Mouse (Mus musculus): ENCODE measurements at regions not wholly inside any gene's neighbourhood (a gene's known extent, or its start where the extent isn't known, plus 50 kb on each side); places are given as distances from the start of the nearest gene placed in this dataset.

- Histone ChIP-seq H3K27ac (ENCODE audit: insufficient read depth, low read length) (no peak overlapping the region), H3K9me3 (replicated peaks; ENCODE audit: control insufficient read depth, insufficient read depth, low read length, poor library complexity, severe bottlenecking) (0 out of 2 replicates have a peak, but pooled peaks cover 6% of the 10 kb centered on the region), H3K36me3 (ENCODE audit: control insufficient read depth, insufficient read depth, low read length, poor library complexity, severe bottlenecking) (no peaks in the 10 kb centered on the region), H3K4me1 (ENCODE audit: control insufficient read depth, insufficient read depth, low read length) (peaks cover 5% of the 10 kb centered on the region), H3K27me3 (ENCODE audit: control insufficient read depth, insufficient read depth, low read length, poor library complexity, severe bottlenecking) (no peaks in the 10 kb centered on the region), H3K4me3 (ENCODE audit: low read depth, low read length) (no peak overlapping the region), H3K9ac (ENCODE audit: low read depth, poor library complexity, severe bottlenecking) (no peak overlapping the region)
- no peak for TF ChIP-seq CTCF (IDR thresholded peaks at IDR 0.05; ENCODE audit: low read depth, low read length)
Measured at GRCm38 (mm10) chr4:124052387-124052786, 134.6 kb upstream of the 4930535I16Rik start.

- peaks cover 5% of the 10 kb centered on the region for H3K4me1 ChIP-seq (ENCODE audit: control insufficient read depth, insufficient read depth, low read length)
- no peak overlapping the region for H3K9ac ChIP-seq (ENCODE audit: low read depth, poor library complexity, severe bottlenecking)
- 0 out of 2 replicates have a peak, but pooled peaks cover 6% of the 10 kb centered on the region for H3K9me3 ChIP-seq (replicated peaks; ENCODE audit: control insufficient read depth, insufficient read depth, low read length, poor library complexity, severe bottlenecking)
- TF ChIP-seq POLR2A (IDR thresholded peaks at IDR 0.05; ENCODE audit: insufficient read depth, low read length) (no peak), EP300 (IDR thresholded peaks at IDR 0.05; ENCODE audit: insufficient read depth, low read depth, low read length) (no peak), CTCF (IDR thresholded peaks at IDR 0.05; ENCODE audit: low read depth, low read length) (no peak)
- H3K36me3 ChIP-seq (ENCODE audit: control insufficient read depth, insufficient read depth, low read length, poor library complexity, severe bottlenecking): no peaks in the 10 kb centered on the region
- no peaks in the 10 kb centered on the region for H3K27me3 ChIP-seq (ENCODE audit: control insufficient read depth, insufficient read depth, low read length, poor library complexity, severe bottlenecking)
- H3K4me3 ChIP-seq (ENCODE audit: low read depth, low read length): no peak overlapping the region
- no peak overlapping the region for H3K27ac ChIP-seq (ENCODE audit: insufficient read depth, low read length)
Measured at GRCm38 (mm10) chr4:124048348-124048831, 130.6 kb upstream of the 4930535I16Rik start.

GRCm38 (mm10) chr4:124047898-124048297 is 130.1 kb upstream of the 4930535I16Rik start:
- Histone ChIP-seq H3K27ac (ENCODE audit: insufficient read depth, low read length) (no peak overlapping the region), H3K9ac (ENCODE audit: low read depth, poor library complexity, severe bottlenecking) (no peak overlapping the region), H3K36me3 (ENCODE audit: control insufficient read depth, insufficient read depth, low read length, poor library complexity, severe bottlenecking) (no peaks in the 10 kb centered on the region), H3K4me1 (ENCODE audit: control insufficient read depth, insufficient read depth, low read length) (peaks cover 5% of the 10 kb centered on the region), H3K9me3 (replicated peaks; ENCODE audit: control insufficient read depth, insufficient read depth, low read length, poor library complexity, severe bottlenecking) (0 out of 2 replicates have a peak, but pooled peaks cover 6% of the 10 kb centered on the region), H3K27me3 (ENCODE audit: control insufficient read depth, insufficient read depth, low read length, poor library complexity, severe bottlenecking) (no peaks in the 10 kb centered on the region), H3K4me3 (ENCODE audit: low read depth, low read length) (no peak overlapping the region)
- TF ChIP-seq CTCF (IDR thresholded peaks at IDR 0.05; ENCODE audit: low read depth, low read length) (no peak), EP300 (IDR thresholded peaks at IDR 0.05; ENCODE audit: insufficient read depth, low read depth, low read length) (no peak), POLR2A (IDR thresholded peaks at IDR 0.05; ENCODE audit: insufficient read depth, low read length) (no peak)

GRCm38 (mm10) chr4:124036483-124036882 is 118.7 kb upstream of the 4930535I16Rik start:
- Histone ChIP-seq H3K9me3 (replicated peaks; ENCODE audit: control insufficient read depth, insufficient read depth, low read length, poor library complexity, severe bottlenecking) (no peaks in the 10 kb centered on the region), H3K4me1 (ENCODE audit: control insufficient read depth, insufficient read depth, low read length) (peaks cover 3% of the 10 kb centered on the region), H3K9ac (ENCODE audit: low read depth, poor library complexity, severe bottlenecking) (no peak overlapping the region), H3K27me3 (ENCODE audit: control insufficient read depth, insufficient read depth, low read length, poor library complexity, severe bottlenecking) (no peaks in the 10 kb centered on the region; the same call in 1 of the 2 replicates), H3K27ac (ENCODE audit: insufficient read depth, low read length) (no peak overlapping the region), H3K4me3 (ENCODE audit: low read depth, low read length) (no peak overlapping the region), H3K36me3 (ENCODE audit: control insufficient read depth, insufficient read depth, low read length, poor library complexity, severe bottlenecking) (no peaks in the 10 kb centered on the region)
- no peak for TF ChIP-seq CTCF (IDR thresholded peaks at IDR 0.05; ENCODE audit: low read depth, low read length)
- TF ChIP-seq POLR2A (IDR thresholded peaks at IDR 0.05; ENCODE audit: insufficient read depth, low read length): no peak
- TF ChIP-seq EP300 (IDR thresholded peaks at IDR 0.05; ENCODE audit: insufficient read depth, low read depth, low read length): 0 out of 2 replicates have a peak, but pooled peaks have one; percentile 47

DNA sequence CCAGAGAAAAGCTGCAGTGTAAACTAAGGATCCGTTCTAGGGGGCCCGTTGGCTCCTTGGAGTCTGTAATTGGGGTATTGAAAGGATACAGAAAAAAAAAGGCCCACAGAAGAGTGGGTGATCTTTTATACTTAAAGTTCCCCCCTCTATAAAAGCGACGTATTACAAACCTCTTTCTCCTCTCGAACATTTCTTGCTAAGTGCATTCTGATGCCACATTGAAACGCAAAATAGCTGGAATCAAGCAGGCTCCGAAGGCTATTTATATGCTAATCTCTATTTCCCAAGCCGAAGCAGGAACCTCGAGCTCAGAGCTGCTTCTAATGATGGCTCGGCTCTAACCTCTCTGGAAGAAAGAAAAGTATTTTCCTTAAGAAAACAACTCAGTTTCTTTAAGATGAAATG is 117.8 kb upstream of the 4930535I16Rik start:
- no peaks in the 10 kb centered on the region for H3K27me3 ChIP-seq (ENCODE audit: control insufficient read depth, insufficient read depth, low read length, poor library complexity, severe bottlenecking)
- peaks cover 3% of the 10 kb centered on the region for H3K4me1 ChIP-seq (ENCODE audit: control insufficient read depth, insufficient read depth, low read length)
- H3K9me3 ChIP-seq (replicated peaks; ENCODE audit: control insufficient read depth, insufficient read depth, low read length, poor library complexity, severe bottlenecking): no peaks in the 10 kb centered on the region
- no peak for TF ChIP-seq EP300 (IDR thresholded peaks at IDR 0.05; ENCODE audit: insufficient read depth, low read depth, low read length)
- no peak for TF ChIP-seq POLR2A (IDR thresholded peaks at IDR 0.05; ENCODE audit: insufficient read depth, low read length)
- TF ChIP-seq CTCF (IDR thresholded peaks at IDR 0.05; ENCODE audit: low read depth, low read length): no peak
- no peak overlapping the region for H3K27ac ChIP-seq (ENCODE audit: insufficient read depth, low read length)
- no peak overlapping the region for H3K9ac ChIP-seq (ENCODE audit: low read depth, poor library complexity, severe bottlenecking)
- H3K36me3 ChIP-seq (ENCODE audit: control insufficient read depth, insufficient read depth, low read length, poor library complexity, severe bottlenecking): no peaks in the 10 kb centered on the region
- H3K4me3 ChIP-seq (ENCODE audit: low read depth, low read length): no peak overlapping the region

- peaks cover 3% of the 10 kb centered on the region for H3K4me1 ChIP-seq (ENCODE audit: control insufficient read depth, insufficient read depth, low read length)
- no peaks in the 10 kb centered on the region for H3K27me3 ChIP-seq (ENCODE audit: control insufficient read depth, insufficient read depth, low read length, poor library complexity, severe bottlenecking)
- no peak overlapping the region for H3K9ac ChIP-seq (ENCODE audit: low read depth, poor library complexity, severe bottlenecking)
- H3K4me3 ChIP-seq (ENCODE audit: low read depth, low read length): no peak overlapping the region
- H3K9me3 ChIP-seq (replicated peaks; ENCODE audit: control insufficient read depth, insufficient read depth, low read length, poor library complexity, severe bottlenecking): no peaks in the 10 kb centered on the region
- TF ChIP-seq POLR2A (IDR thresholded peaks at IDR 0.05; ENCODE audit: insufficient read depth, low read length) (no peak), EP300 (IDR thresholded peaks at IDR 0.05; ENCODE audit: insufficient read depth, low read depth, low read length) (no peak), CTCF (IDR thresholded peaks at IDR 0.05; ENCODE audit: low read depth, low read length) (no peak)
- H3K27ac ChIP-seq (ENCODE audit: insufficient read depth, low read length): no peak overlapping the region
- H3K36me3 ChIP-seq (ENCODE audit: control insufficient read depth, insufficient read depth, low read length, poor library complexity, severe bottlenecking): no peaks in the 10 kb centered on the region
Measured at GRCm38 (mm10) chr4:124035192-124035591, 117.4 kb upstream of the 4930535I16Rik start.

Data from ES-Bruce4 (cell line).